Mouse (Mus musculus): ENCODE results near the gene Krt42. TPM values are rescaled to one million over a fixed set of nuclear protein-coding genes. Genes with fewer than 3 reads are reported as not detected.

Krt42 gene
- polyA plus RNA-seq, 2 experiments, result not detected

DNA sequence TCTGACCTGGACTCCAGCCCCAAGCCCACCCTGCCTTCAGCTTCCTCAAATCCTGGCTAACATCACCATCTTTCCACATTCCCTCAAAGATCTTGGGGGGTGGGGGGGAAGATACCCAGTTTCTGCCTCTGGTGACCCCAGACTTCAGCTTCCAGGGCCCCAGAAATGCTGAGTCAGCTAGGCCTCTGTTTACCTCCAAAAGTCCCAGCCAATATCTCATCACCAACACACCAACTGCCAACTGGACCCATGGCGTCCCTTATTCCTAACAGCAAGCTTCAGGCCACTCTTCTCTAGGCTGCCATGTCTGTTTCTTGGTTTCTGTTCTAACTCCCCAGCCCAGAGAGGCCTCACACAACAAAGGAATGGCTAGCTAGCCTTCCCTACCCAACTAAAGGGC is 2.2 kb upstream of the Krt42 start:
- Histone ChIP-seq H3K9me3 (ENCODE audit: control insufficient read depth, low read length) (no peaks in the 10 kb centered on the region), H3K27ac (no peak overlapping the region), H3K4me1 (replicated peaks; ENCODE audit: control insufficient read depth in 2 of 2, insufficient read depth in 2 of 2, low read length in 1 of 2) (no peaks in the 10 kb centered on the region), H3K4me3 (ENCODE audit: insufficient read depth in 1 of 2, low read depth in 2 of 2, low read length in 2 of 2) (no peak overlapping the region), H3K9ac (replicated peaks) (no peak overlapping the region), H3K36me3 (replicated peaks; ENCODE audit: control insufficient read depth, insufficient read depth, low read depth) (no peaks in the 10 kb centered on the region), H3K4me2 (ENCODE audit: low read depth) (no peak overlapping the region), H3K27me3 (ENCODE audit: control insufficient read depth, insufficient read depth, low read length) (no peaks in the 10 kb centered on the region)
- TF ChIP-seq EP300 (IDR thresholded peaks at IDR 0.05; ENCODE audit: low read depth) (no peak), CTCF (IDR thresholded peaks at IDR 0.05; ENCODE audit: low read depth) (no peak)
- DNase-seq (ENCODE audit: low read depth in 3 of 3, low spot score in 3 of 3) (no peak), ATAC-seq (ENCODE audit: insufficient read depth) (no peak)
- WGBS (ENCODE audit: insufficient replicate concordance), result 43% methylated on average over 1 of the region's 1 CpGs

DNA sequence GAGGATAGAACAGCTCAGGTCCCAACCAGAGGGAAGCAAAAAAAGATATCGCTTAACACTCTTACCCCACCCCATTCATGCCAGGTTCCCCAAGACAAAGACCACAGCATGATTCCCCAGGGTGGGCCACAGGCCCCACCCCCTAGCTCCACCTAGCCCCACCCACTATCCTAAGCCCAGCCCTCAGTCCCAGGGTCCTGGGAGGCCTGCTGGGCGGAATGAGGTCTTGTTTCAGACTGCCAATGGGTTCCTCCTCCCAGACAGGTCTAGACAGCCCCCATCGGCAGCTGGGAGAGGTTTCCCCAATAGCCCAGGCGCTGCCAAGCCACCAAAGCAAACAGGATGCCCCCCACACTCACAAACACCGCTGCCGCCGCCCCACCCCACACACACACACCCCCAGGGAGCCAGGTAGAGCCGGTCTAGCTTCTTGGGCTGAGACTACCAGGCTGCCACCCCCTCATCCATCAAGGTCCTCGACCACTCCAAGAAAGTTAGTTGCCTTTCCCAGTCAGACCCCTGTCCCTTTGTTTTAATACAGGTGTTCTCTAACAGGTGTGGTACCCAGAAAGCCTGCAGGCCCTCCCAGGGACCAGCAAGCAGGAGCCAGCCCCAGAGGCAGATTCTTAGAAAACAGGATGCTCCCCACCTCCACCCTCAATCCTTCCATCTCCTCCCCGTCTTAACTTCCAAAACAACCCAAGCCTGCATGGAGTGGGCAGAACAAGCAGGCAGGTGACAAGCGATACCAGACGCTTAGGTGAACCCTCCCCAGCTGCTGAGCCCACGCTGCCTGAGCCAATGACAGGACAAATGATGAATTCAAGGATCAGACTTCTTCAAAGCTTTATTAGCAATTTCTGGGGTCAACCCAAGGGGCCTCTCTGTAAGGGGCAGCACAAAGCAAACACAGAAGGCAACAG is 7.4 kb downstream of the Krt42 start:
- no peak for DNase-seq (ENCODE audit: low read depth in 3 of 3, low spot score in 3 of 3)
- H3K4me3 ChIP-seq (ENCODE audit: insufficient read depth in 1 of 2, low read depth in 2 of 2, low read length in 2 of 2), result no peak overlapping the region
- 20% methylated on average over 13 of the region's 13 CpGs for WGBS (ENCODE audit: insufficient replicate concordance)
- TF ChIP-seq EP300 (IDR thresholded peaks at IDR 0.05; ENCODE audit: low read depth), result no peak
- TF ChIP-seq CTCF (IDR thresholded peaks at IDR 0.05; ENCODE audit: low read depth), result no peak
- H3K27ac ChIP-seq, result no peak overlapping the region
- no peaks in the 10 kb centered on the region for H3K4me1 ChIP-seq (replicated peaks; ENCODE audit: control insufficient read depth in 2 of 2, insufficient read depth in 2 of 2, low read length in 1 of 2)
- H3K27me3 ChIP-seq (ENCODE audit: control insufficient read depth, insufficient read depth, low read length), result no peaks in the 10 kb centered on the region
- ATAC-seq (ENCODE audit: insufficient read depth), result no peak
- H3K4me2 ChIP-seq (ENCODE audit: low read depth), result no peak overlapping the region
- H3K9ac ChIP-seq (replicated peaks), result no peak overlapping the region
- H3K36me3 ChIP-seq (replicated peaks; ENCODE audit: control insufficient read depth, insufficient read depth, low read depth), result no peaks in the 10 kb centered on the region
- no peaks in the 10 kb centered on the region for H3K9me3 ChIP-seq (ENCODE audit: control insufficient read depth, low read length)

DNA sequence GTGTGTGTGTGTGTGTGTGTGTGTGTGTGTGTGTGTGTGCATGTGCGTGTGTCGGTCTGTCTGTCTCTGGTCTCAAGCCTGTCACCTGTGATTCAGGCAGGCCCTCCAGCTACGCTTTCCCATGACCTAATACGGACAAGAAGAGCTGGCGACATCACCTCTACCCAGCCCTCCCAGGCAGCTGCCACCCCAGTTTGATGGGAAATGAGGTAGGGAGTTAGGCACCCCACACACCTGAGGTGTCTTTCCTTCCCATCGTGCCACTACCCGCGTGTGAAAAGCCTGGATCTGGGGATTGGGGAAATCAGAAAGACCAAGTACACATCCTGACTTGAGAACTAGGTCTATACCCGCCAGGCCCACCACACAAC is 8.5 kb downstream of the Krt42 start:
- H3K4me3 ChIP-seq (ENCODE audit: insufficient read depth in 1 of 2, low read depth in 2 of 2, low read length in 2 of 2), result no peak overlapping the region
- no peaks in the 10 kb centered on the region for H3K4me1 ChIP-seq (replicated peaks; ENCODE audit: control insufficient read depth in 2 of 2, insufficient read depth in 2 of 2, low read length in 1 of 2)
- no peak overlapping the region for H3K27ac ChIP-seq
- H3K27me3 ChIP-seq (ENCODE audit: control insufficient read depth, insufficient read depth, low read length), result no peaks in the 10 kb centered on the region
- TF ChIP-seq CTCF (IDR thresholded peaks at IDR 0.05; ENCODE audit: low read depth) (no peak), EP300 (IDR thresholded peaks at IDR 0.05; ENCODE audit: low read depth) (no peak)
- no peak for DNase-seq (ENCODE audit: low read depth in 3 of 3, low spot score in 3 of 3)
- H3K4me2 ChIP-seq (ENCODE audit: low read depth), result no peak overlapping the region
- no peak for ATAC-seq (ENCODE audit: insufficient read depth)
- H3K9me3 ChIP-seq (ENCODE audit: control insufficient read depth, low read length), result no peaks in the 10 kb centered on the region
- H3K36me3 ChIP-seq (replicated peaks; ENCODE audit: control insufficient read depth, insufficient read depth, low read depth), result no peaks in the 10 kb centered on the region
- no peak overlapping the region for H3K9ac ChIP-seq (replicated peaks)
- 70% methylated on average over 9 of the region's 9 CpGs for WGBS (ENCODE audit: insufficient replicate concordance)

DNA sequence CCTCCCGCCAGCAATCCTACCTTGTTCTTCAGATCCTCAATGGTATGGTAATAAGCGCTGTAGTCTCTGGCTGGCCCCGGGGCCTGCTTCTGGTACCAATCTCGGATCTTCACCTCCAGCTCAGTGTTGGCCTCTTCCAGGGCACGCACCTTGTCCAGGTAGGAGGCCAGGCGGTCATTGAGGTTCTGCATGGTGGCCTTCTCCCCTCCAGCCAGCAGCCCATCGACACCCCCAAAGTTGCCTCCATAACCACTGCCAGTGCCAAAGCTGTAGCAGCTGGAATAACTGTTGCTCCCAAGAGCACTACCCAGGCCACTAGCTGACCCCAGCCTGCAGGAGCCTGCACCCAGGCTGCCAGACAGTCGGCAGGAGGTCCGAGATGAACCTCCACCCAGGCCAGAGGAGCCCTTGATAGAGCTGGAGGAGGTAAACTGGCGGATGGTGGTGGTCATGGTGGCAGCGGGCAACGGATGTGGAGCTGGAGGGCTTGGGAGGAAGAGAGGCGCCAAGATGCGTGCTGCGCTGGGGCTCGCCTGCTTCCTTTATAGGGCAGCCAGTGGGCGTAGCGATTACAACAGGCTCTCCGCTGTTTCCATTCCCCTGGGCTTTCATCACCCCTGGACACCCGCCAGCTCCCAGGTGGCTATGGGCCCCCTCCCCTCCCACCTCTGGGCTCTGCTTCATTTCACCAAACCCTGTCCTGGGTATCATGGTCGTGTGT is 9.0 kb downstream of the Krt42 start, which contains the start of gene Krt17:
Krt17 (minus strand) TSS at position 516 of the 721 bp plus-strand sequence.
- H3K9ac ChIP-seq (replicated peaks), result no peak within 1 kb of the TSS
- no peak for DNase-seq (ENCODE audit: low read depth in 3 of 3, low spot score in 3 of 3)
- WGBS (ENCODE audit: insufficient replicate concordance), result 67% methylated on average over 21 of the region's 21 CpGs
- H3K9me3 ChIP-seq (ENCODE audit: control insufficient read depth, low read length), result no peaks in the 10 kb centered on the region
- no peak within 1 kb of the TSS for H3K4me3 ChIP-seq (ENCODE audit: insufficient read depth in 1 of 2, low read depth in 2 of 2, low read length in 2 of 2)
- no peak for ATAC-seq (ENCODE audit: insufficient read depth)
- H3K4me2 ChIP-seq (ENCODE audit: low read depth), result no peak within 1 kb of the TSS
- H3K4me1 ChIP-seq (replicated peaks; ENCODE audit: control insufficient read depth in 2 of 2, insufficient read depth in 2 of 2, low read length in 1 of 2), result no peaks in the 10 kb centered on the region
- TF ChIP-seq CTCF (IDR thresholded peaks at IDR 0.05; ENCODE audit: low read depth) (no peak), EP300 (IDR thresholded peaks at IDR 0.05; ENCODE audit: low read depth) (no peak)
- no peaks in the 10 kb centered on the region for H3K36me3 ChIP-seq (replicated peaks; ENCODE audit: control insufficient read depth, insufficient read depth, low read depth)
- no peak within 1 kb of the TSS for H3K27ac ChIP-seq
- no peaks in the 10 kb centered on the region for H3K27me3 ChIP-seq (ENCODE audit: control insufficient read depth, insufficient read depth, low read length)

DNA sequence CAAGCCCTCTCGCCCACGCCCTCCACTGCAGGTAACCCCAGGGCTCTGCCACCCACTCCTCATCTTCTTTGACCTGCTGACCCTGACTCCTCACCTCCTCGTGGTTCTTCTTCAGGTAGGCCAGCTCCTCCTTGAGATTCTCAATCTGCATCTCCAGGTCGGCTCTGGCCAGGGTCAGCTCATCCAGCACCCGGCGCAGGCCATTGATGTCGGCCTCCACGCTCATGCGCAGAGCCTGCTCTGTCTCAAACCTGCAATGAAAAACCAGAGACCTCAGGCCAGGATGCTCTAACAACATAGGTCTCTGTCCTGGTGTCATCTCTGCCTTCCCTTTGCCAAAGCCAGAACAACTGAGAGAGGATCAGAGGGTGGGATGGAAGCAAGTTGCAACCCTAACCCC is 10.6 kb downstream of the Krt42 start:
- Histone ChIP-seq H3K4me1 (replicated peaks; ENCODE audit: control insufficient read depth in 2 of 2, insufficient read depth in 2 of 2, low read length in 1 of 2) (no peaks in the 10 kb centered on the region), H3K27me3 (ENCODE audit: control insufficient read depth, insufficient read depth, low read length) (no peaks in the 10 kb centered on the region), H3K4me3 (ENCODE audit: insufficient read depth in 1 of 2, low read depth in 2 of 2, low read length in 2 of 2) (no peak overlapping the region), H3K36me3 (replicated peaks; ENCODE audit: control insufficient read depth, insufficient read depth, low read depth) (no peaks in the 10 kb centered on the region), H3K4me2 (ENCODE audit: low read depth) (no peak overlapping the region), H3K9me3 (ENCODE audit: control insufficient read depth, low read length) (no peaks in the 10 kb centered on the region), H3K9ac (replicated peaks) (no peak overlapping the region), H3K27ac (no peak overlapping the region)
- TF ChIP-seq CTCF (IDR thresholded peaks at IDR 0.05; ENCODE audit: low read depth), result no peak
- TF ChIP-seq EP300 (IDR thresholded peaks at IDR 0.05; ENCODE audit: low read depth), result no peak
- 74% methylated on average over 9 of the region's 9 CpGs for WGBS (ENCODE audit: insufficient replicate concordance)
- DNase-seq (ENCODE audit: low read depth in 3 of 3, low spot score in 3 of 3), result no peak
- ATAC-seq (ENCODE audit: insufficient read depth), result no peak
